Mouse (Mus musculus) midbrain, embryonic 16.5 days (tissue): ENCODE results near the gene 4931414P19Rik. TPM values are rescaled to one million over a fixed set of nuclear protein-coding genes. Genes with fewer than 3 reads are reported as not detected.

Source experiments
- ATAC-seq: fragments of 200-750 bp; cut with Nextera tagmentation; 2 replicates; pipeline ENCODE4 v1.8.0; 2017; ENCODE audit warnings: moderate TSS enrichment
- H3K27ac ChIP-seq: fragments of 300-500 bp; sonication (generic); 2 replicates; pipeline ENCODE4 v1.5.1; 2014; ENCODE audit warnings: mild to moderate bottlenecking, low read length, mixed read lengths
- H3K27me3 ChIP-seq: fragments of 300-500 bp; sonication (generic); 2 replicates; pipeline ENCODE4 v1.6.1; 2014; ENCODE audit warnings: low read depth, low read length, mixed read lengths; ENCODE audit not compliant: control insufficient read depth, insufficient read depth
- H3K36me3 ChIP-seq: fragments of 300-500 bp; sonication (generic); 2 replicates; pipeline ENCODE4 v1.6.1; 2014; ENCODE audit warnings: mild to moderate bottlenecking, low read length, moderate library complexity, mixed read lengths; ENCODE audit not compliant: control insufficient read depth, insufficient read depth
- H3K4me1 ChIP-seq: fragments of 300-500 bp; sonication (generic); 2 replicates; pipeline ENCODE4 v1.6.1; 2014; ENCODE audit warnings: mild to moderate bottlenecking, low read length, mixed read lengths; ENCODE audit not compliant: control insufficient read depth, insufficient read depth
- H3K4me2 ChIP-seq: fragments of 300-500 bp; sonication (generic); 2 replicates; pipeline ENCODE4 v1.6.1; 2014; ENCODE audit warnings: mild to moderate bottlenecking, low read length, mixed read lengths
- H3K4me3 ChIP-seq: fragments of 300-500 bp; sonication (generic); 2 replicates; pipeline ENCODE4 v1.5.1; 2014; ENCODE audit warnings: low read depth, mild to moderate bottlenecking, low read length, moderate library complexity, mixed read lengths
- H3K9ac ChIP-seq: fragments of 300-500 bp; sonication (generic); 2 replicates; pipeline ENCODE4 v1.6.1; 2014; ENCODE audit warnings: low read depth, low read length, mixed read lengths
- H3K9me3 ChIP-seq: fragments of 300-500 bp; sonication (generic); replicated peaks from 2 replicates; pipeline ENCODE4 v1.6.1; 2014; ENCODE audit warnings: mild to moderate bottlenecking, low read length, mixed read lengths; ENCODE audit not compliant: control insufficient read depth, poor library complexity, severe bottlenecking
- WGBS: fragments of 180-500 bp; shearing (Covaris S2); extraction: QIAGEN DNeasy Blood & Tissue Kit; methylation state at CpG from one replicate; pipeline ENCODE4 v1.1.7; 2014; 5-methylcytosine and 5-hydroxymethylcytosine counted together
- polyA plus RNA-seq: library from polyadenylated mRNA; unstranded; fragments of >200 nt; fragmentation: Nextera tagmentation; extraction: Ambion mirVana; gene quantifications from 2 replicates; pipeline ENCODE4 v1.2.1, GENCODE M21; 2015

4931414P19Rik gene
- polyA plus RNA-seq = 5.2 and 5.6 TPM in 2 replicates

GRCm38 (mm10) chr14:54605752-54606321 lies at the start of gene 4931414P19Rik:
TSS of gene 4931414P19Rik (minus strand) at chr14:54605993.
- WGBS = 1% methylated on average over 39 of the region's 39 CpGs

GRCm38 (mm10) chr14:54653496-54653895 lies 47.7 kb upstream of the 4931414P19Rik start:
- Histone ChIP-seq H3K4me2 (peak overlapping the region; percentile 80), H3K36me3 (peaks cover 27% of the 10 kb centered on the region), H3K9me3 (no peaks in the 10 kb centered on the region), H3K4me3 (peak overlapping the region; percentile 61), H3K27me3 (no peaks in the 10 kb centered on the region), H3K9ac (peak overlapping the region; percentile 76), H3K27ac (peak overlapping the region; percentile 84), H3K4me1 (peaks cover 45% of the 10 kb centered on the region)
- ATAC-seq = peak; percentile 86
- WGBS = 2% methylated on average over 11 of the region's 12 CpGs

More at GRCm38 (mm10) chr14:54605752-54606321, at the start of gene 4931414P19Rik:
- Histone ChIP-seq H3K4me1 (peaks cover 23% of the 10 kb centered on the region), H3K4me3 (peak within 1 kb of the TSS; percentile 52), H3K9ac (peak within 1 kb of the TSS; percentile 69), H3K9me3 (no peaks in the 10 kb centered on the region), H3K27ac (peak within 1 kb of the TSS; percentile 79), H3K27me3 (no peaks in the 10 kb centered on the region), H3K4me2 (peak within 1 kb of the TSS; percentile 74), H3K36me3 (no peaks in the 10 kb centered on the region)
- peak; percentile 12; the same call in 1 of the 2 replicates for ATAC-seq

GRCm38 (mm10) chr14:54652787-54653186 lies 47.0 kb upstream of the 4931414P19Rik start:
- H3K4me2 ChIP-seq = peak overlapping the region; percentile 80
- H3K9me3 ChIP-seq = no peaks in the 10 kb centered on the region
- peaks cover 27% of the 10 kb centered on the region for H3K36me3 ChIP-seq
- peak overlapping the region; percentile 84 for H3K27ac ChIP-seq
- H3K9ac ChIP-seq = peak overlapping the region; percentile 76
- WGBS = 2% methylated on average over 6 of the region's 7 CpGs
- H3K4me3 ChIP-seq = peak overlapping the region; percentile 61
- H3K4me1 ChIP-seq = peaks cover 47% of the 10 kb centered on the region
- no peaks in the 10 kb centered on the region for H3K27me3 ChIP-seq
- peak; percentile 23; the same call in 1 of the 2 replicates for ATAC-seq

GRCm38 (mm10) chr14:54651556-54651955 lies 45.8 kb upstream of the 4931414P19Rik start:
- H3K4me3 ChIP-seq = no peak overlapping the region
- peaks cover 27% of the 10 kb centered on the region for H3K36me3 ChIP-seq
- no peak overlapping the region for H3K27ac ChIP-seq
- H3K9me3 ChIP-seq = no peaks in the 10 kb centered on the region
- WGBS = 81% methylated on average over 4 of the region's 4 CpGs
- H3K9ac ChIP-seq = no peak overlapping the region
- H3K27me3 ChIP-seq = no peaks in the 10 kb centered on the region
- H3K4me1 ChIP-seq = peaks cover 49% of the 10 kb centered on the region
- peak; percentile 18; the same call in 1 of the 2 replicates for ATAC-seq
- peak overlapping the region; percentile 80 for H3K4me2 ChIP-seq

- peak; percentile 25 for ATAC-seq
- H3K36me3 ChIP-seq = peaks cover 28% of the 10 kb centered on the region
- peak overlapping the region; percentile 80 for H3K4me2 ChIP-seq
Observed at GRCm38 (mm10) chr14:54650621-54651454, 45.0 kb upstream of the 4931414P19Rik start.

GRCm38 (mm10) chr14:54647900-54648299 lies 42.1 kb upstream of the 4931414P19Rik start:
- no peak for ATAC-seq
- WGBS = 62% methylated on average over 4 of the region's 4 CpGs
- Histone ChIP-seq H3K9me3 (no peaks in the 10 kb centered on the region), H3K4me3 (no peak overlapping the region), H3K4me1 (peaks cover 42% of the 10 kb centered on the region), H3K9ac (no peak overlapping the region), H3K27ac (no peak overlapping the region), H3K36me3 (peaks cover 54% of the 10 kb centered on the region), H3K4me2 (no peak overlapping the region), H3K27me3 (no peaks in the 10 kb centered on the region)

More at GRCm38 (mm10) chr14:54650621-54651454, 45.0 kb upstream of the 4931414P19Rik start:
- H3K27me3 ChIP-seq = no peaks in the 10 kb centered on the region
- no peaks in the 10 kb centered on the region for H3K9me3 ChIP-seq
- 68% methylated on average over 23 of the region's 23 CpGs for WGBS
- 0 out of 2 replicates have a peak overlapping the region, but pooled peaks have one; percentile 3 for H3K4me3 ChIP-seq
- H3K4me1 ChIP-seq = peaks cover 49% of the 10 kb centered on the region
- H3K9ac ChIP-seq = no peak overlapping the region
- H3K27ac ChIP-seq = no peak overlapping the region

GRCm38 (mm10) chr14:54646898-54647636 lies 41.3 kb upstream of the 4931414P19Rik start:
- WGBS = 90% methylated on average over 8 of the region's 8 CpGs
- no peak for ATAC-seq

GRCm38 (mm10) chr14:54646455-54646854 lies 40.7 kb upstream of the 4931414P19Rik start:
- H3K9ac ChIP-seq = no peak overlapping the region
- no peak overlapping the region for H3K27ac ChIP-seq
- no peak for ATAC-seq
- H3K4me2 ChIP-seq = no peak overlapping the region
- peaks cover 29% of the 10 kb centered on the region for H3K4me1 ChIP-seq
- no peak overlapping the region for H3K4me3 ChIP-seq
- H3K9me3 ChIP-seq = no peaks in the 10 kb centered on the region
- no peaks in the 10 kb centered on the region for H3K27me3 ChIP-seq
- peaks cover 62% of the 10 kb centered on the region for H3K36me3 ChIP-seq
- 94% methylated on average over 17 of the region's 17 CpGs for WGBS

More at GRCm38 (mm10) chr14:54646898-54647636, 41.3 kb upstream of the 4931414P19Rik start:
- Histone ChIP-seq H3K36me3 (peaks cover 62% of the 10 kb centered on the region), H3K4me1 (peaks cover 35% of the 10 kb centered on the region), H3K4me3 (no peak overlapping the region), H3K9me3 (no peaks in the 10 kb centered on the region), H3K4me2 (no peak overlapping the region), H3K9ac (no peak overlapping the region), H3K27ac (no peak overlapping the region), H3K27me3 (no peaks in the 10 kb centered on the region)
